Mouse (Mus musculus) cortical plate, adult 2 months (tissue): ENCODE data around the gene Rnf145. TPM values are rescaled to one million over a fixed set of nuclear protein-coding genes. Genes with fewer than 3 reads are reported as not detected.

Source experiments
- H3K27ac ChIP-seq: fragments of 200-500 bp; 2 replicates; pipeline ENCODE4 v1.5.1; 2012; ENCODE audit warnings: low read length, control low read depth, inconsistent platforms; ENCODE audit not compliant: insufficient read depth
- H3K4me1 ChIP-seq: fragments of 200-500 bp; 2 replicates; pipeline ENCODE4 v1.6.1; 2011; ENCODE audit warnings: low read length; ENCODE audit not compliant: control insufficient read depth, insufficient read depth
- H3K4me3 ChIP-seq: fragments of 200-500 bp; 2 replicates; pipeline ENCODE4 v1.5.1; 2011; ENCODE audit warnings: mild to moderate bottlenecking, low read length, control low read depth; ENCODE audit not compliant: insufficient read depth
- CTCF ChIP-seq: fragments of 200-500 bp; IDR thresholded peaks from 2 replicates; pipeline ENCODE4 v1.5.1; 2011; ENCODE audit warnings: mild to moderate bottlenecking, control low read depth, low read length; ENCODE audit not compliant: insufficient read depth; ENCODE audit errors: extremely low read depth
- POLR2A ChIP-seq: fragments of 200-500 bp; IDR thresholded peaks from 2 replicates; pipeline ENCODE4 v1.6.1; 2011; ENCODE audit warnings: mild to moderate bottlenecking, low read length, control low read depth; ENCODE audit not compliant: insufficient read depth; ENCODE audit errors: extremely low read depth
- polyA plus RNA-seq: library from polyadenylated mRNA; depleted of rRNA; stranded (reverse); fragments of >200 nt; gene quantifications from 2 replicates; pipeline ENCODE4 v1.2.3, GENCODE M21; 2012

Gene Rnf145
- polyA plus RNA-seq, 1 experiment: 88.7 TPM

- H3K4me3 ChIP-seq: no peak overlapping the region
- H3K4me1 ChIP-seq: peaks cover 4% of the 10 kb centered on the region
- H3K27ac ChIP-seq: no peak overlapping the region
- TF ChIP-seq CTCF (no peak), POLR2A (no peak)
Measured at GRCm38 (mm10) chr11:44534999-44535750, 16.4 kb downstream of the Rnf145 start.

- TF ChIP-seq POLR2A (no peak), CTCF (no peak)
- no peak overlapping the region for H3K4me3 ChIP-seq
- peaks cover 7% of the 10 kb centered on the region for H3K4me1 ChIP-seq
- H3K27ac ChIP-seq: no peak overlapping the region
Measured at GRCm38 (mm10) chr11:44537403-44537802, 18.6 kb downstream of the Rnf145 start.

DNA sequence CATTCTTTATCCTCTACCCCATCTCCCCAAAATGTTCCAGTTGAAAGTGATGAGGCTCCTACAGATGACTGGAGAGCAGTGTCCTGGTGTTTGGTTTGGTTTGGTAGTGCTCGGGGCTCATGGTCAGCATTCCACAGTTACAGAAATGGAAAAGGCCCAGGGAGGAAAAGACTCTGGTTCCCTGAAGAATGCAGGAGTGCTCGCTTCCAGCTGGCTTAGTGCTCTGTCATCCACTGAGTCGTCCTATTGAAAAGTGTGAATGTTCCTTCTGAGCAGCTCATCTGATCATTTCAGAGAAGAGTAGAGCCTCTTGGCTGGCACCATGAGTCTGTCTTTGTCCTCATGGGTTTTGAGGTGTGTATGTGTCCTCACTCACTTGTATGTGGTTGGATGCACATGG is 19.3 kb downstream of the Rnf145 start:
- TF ChIP-seq CTCF: no peak
- no peak for TF ChIP-seq POLR2A
- no peak overlapping the region for H3K27ac ChIP-seq
- peaks cover 7% of the 10 kb centered on the region for H3K4me1 ChIP-seq
- no peak overlapping the region for H3K4me3 ChIP-seq

DNA sequence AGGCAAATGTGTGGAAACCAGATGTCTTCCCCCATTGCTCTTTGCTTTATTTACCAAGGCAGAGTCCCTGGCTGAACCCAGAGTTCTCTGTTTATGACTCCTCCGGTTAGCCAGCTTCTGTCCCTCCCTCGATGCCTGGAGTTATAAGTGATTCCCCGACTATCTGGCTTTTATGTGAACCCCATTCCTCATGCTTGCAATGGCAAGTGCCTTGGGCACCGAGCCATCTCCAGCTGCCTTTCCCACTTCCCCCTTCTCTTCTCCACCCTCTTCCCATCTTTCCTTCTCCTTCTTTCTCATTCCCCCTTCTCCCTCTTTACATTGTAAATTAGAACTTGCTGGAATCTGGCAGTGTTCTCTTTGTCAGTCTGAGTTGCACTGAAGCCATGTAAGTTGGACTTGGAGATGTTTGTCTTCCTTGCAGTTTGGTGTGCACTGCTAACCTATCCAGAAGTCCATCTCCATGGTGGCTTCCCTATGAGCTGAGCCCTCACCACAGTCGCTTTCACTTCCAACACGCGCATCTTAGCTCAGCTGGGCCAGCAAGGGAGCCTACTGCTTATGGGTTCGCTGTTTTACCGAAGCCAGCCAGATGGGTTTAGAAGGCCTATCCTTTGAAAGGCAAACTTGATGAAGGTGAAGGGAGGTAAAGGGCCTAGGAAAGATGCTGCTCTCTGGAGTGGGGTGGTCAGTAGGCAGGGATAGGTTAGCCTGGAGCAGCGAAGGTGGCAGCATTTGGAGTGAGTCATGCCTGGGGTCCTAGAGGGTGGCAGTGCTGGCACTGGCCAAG is 19.9 kb downstream of the Rnf145 start:
- no peak overlapping the region for H3K4me3 ChIP-seq
- TF ChIP-seq CTCF (no peak), POLR2A (no peak)
- no peak overlapping the region for H3K27ac ChIP-seq
- H3K4me1 ChIP-seq: peaks cover 7% of the 10 kb centered on the region

DNA sequence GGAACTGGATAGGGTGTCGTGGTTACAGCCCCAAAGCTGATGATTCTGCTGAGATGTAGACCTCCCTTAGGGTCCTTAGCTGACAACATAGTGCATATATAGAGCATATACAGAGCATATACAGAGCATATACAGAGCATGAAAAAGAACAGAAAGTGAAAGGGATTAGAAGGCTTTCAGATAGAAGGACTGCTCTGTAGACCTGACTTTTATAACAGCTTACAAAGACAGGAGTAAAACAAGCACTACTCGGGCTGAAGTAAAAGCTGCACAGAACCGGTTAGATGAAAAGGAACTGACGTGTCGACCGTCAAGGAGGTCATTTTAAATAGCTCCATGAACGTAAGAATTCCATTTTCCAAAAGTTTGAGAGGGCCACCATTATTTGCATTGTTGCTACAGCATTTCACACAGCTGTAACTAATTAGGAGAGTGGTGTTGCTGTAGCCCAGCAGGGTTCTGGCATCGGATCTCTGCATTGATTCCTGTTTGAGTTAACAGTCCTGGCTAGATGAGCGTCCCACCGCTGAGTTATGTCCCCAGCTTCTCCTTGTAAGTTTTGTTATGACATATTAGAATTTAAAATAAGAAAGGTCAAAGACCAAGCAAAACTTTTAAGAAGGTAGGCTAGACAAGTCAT is 20.6 kb downstream of the Rnf145 start:
- no peak overlapping the region for H3K4me3 ChIP-seq
- peaks cover 7% of the 10 kb centered on the region for H3K4me1 ChIP-seq
- H3K27ac ChIP-seq: no peak overlapping the region
- TF ChIP-seq POLR2A: no peak
- TF ChIP-seq CTCF: no peak

DNA sequence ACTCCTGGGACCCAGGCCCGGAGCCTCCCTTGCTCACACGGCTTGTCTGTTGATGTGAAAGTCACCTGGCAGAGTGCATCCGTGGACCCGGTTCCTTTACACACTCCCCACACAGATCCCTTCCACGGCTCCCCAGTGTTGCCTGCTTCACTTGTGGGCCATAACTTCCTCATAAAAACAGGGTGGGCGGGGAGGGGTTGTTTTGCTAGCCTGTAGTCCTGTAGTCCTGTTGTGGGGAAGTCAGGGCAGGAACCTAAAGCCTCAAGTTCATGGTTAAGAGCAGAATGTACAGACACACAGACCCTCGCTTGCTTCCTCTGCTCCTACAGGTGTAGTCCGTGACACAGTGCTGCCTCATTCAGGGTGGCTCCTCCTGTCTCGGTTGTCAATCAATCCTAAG is 21.5 kb downstream of the Rnf145 start:
- no peak overlapping the region for H3K4me3 ChIP-seq
- peaks cover 6% of the 10 kb centered on the region for H3K4me1 ChIP-seq
- TF ChIP-seq POLR2A (no peak), CTCF (no peak)
- no peak overlapping the region for H3K27ac ChIP-seq

- peaks cover 6% of the 10 kb centered on the region for H3K4me1 ChIP-seq
- H3K4me3 ChIP-seq: no peak overlapping the region
- H3K27ac ChIP-seq: no peak overlapping the region
- no peak for TF ChIP-seq CTCF
Measured at GRCm38 (mm10) chr11:44541280-44541679, 22.5 kb downstream of the Rnf145 start.

DNA sequence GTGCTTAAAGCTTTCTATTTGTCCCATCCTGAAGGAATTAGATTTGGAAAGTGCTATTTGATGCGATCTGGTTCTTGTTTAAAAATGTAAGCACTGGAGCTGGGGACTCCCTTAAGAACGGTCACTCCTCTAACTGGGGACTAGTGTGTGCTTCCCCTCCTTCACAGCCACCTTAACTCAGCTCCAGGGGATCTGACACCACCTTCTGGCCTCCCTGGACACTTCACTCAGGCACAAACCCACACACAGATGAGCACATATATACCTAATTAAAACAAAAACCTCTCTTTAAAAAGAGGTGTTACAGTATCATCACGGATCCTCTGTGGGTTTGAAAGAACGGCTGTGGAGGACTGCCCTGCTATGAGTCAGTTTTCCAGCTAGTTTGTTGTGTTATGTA is 23.0 kb downstream of the Rnf145 start:
- no peak for TF ChIP-seq CTCF
- TF ChIP-seq POLR2A: no peak
- Histone ChIP-seq H3K4me1 (peaks cover 6% of the 10 kb centered on the region), H3K4me3 (no peak overlapping the region), H3K27ac (no peak overlapping the region)

GRCm38 (mm10) chr11:44543593-44543992 is 24.8 kb downstream of the Rnf145 start:
- H3K4me3 ChIP-seq: no peak overlapping the region
- TF ChIP-seq POLR2A (no peak), CTCF (no peak)
- H3K27ac ChIP-seq: no peak overlapping the region
- H3K4me1 ChIP-seq: peaks cover 6% of the 10 kb centered on the region

DNA sequence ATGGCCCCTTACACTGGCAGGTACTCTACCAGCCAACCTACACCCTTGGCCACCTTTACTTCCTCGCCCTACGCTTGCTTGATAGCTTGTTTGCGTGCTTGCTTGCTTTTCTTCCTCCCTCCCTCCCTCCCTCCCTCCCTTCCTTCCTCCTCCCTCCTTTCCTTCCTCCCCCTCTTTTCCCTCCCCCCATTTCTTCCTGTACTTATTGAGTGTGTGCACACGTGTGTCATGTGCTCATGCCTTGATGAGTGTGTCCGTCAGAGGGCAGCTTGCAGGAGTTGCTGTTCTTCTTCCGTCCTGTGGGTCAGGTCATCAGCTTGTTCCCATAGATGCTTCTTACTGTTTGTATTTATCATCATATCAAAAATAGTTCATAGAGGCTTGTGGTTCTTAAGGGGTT is 25.2 kb downstream of the Rnf145 start:
- H3K4me3 ChIP-seq: no peak overlapping the region
- TF ChIP-seq POLR2A: no peak
- no peak for TF ChIP-seq CTCF
- H3K4me1 ChIP-seq: peaks cover 6% of the 10 kb centered on the region
- H3K27ac ChIP-seq: no peak overlapping the region

- no peak for TF ChIP-seq CTCF
- Histone ChIP-seq H3K4me1 (peaks cover 6% of the 10 kb centered on the region), H3K4me3 (no peak overlapping the region), H3K27ac (no peak overlapping the region)
Measured at GRCm38 (mm10) chr11:44545181-44545580, 26.4 kb downstream of the Rnf145 start.
